Mouse (Mus musculus) embryonic facial prominence, embryonic 11.5 days (tissue): ENCODE results near the gene Rad9a. TPM values are rescaled to one million over a fixed set of nuclear protein-coding genes. Genes with fewer than 3 reads are reported as not detected.

Experiments
- ATAC-seq: fragments of 200-750 bp; cut with Nextera tagmentation; replicated peaks from 2 replicates; pipeline ENCODE4 v1.8.0; 2017; ENCODE audit warnings: low read depth; ENCODE audit not compliant: insufficient number of reproducible peaks, low FRiP score, low TSS enrichment
- DNase-seq: peaks from one replicate; pipeline ENCODE4 v3.0.0-alpha.2; 2015; ENCODE audit warnings: low spot score
- H3K27ac ChIP-seq: fragments of 300-500 bp; sonication (generic); replicated peaks from 2 replicates; pipeline ENCODE4 v1.5.1; 2014; ENCODE audit warnings: mild to moderate bottlenecking, low read depth, low read length, control low read depth
- H3K27me3 ChIP-seq: fragments of 300-500 bp; sonication (generic); 2 replicates; pipeline ENCODE4 v1.6.1; 2014; ENCODE audit warnings: mild to moderate bottlenecking, low read length, moderate library complexity, mixed read lengths; ENCODE audit not compliant: control insufficient read depth, insufficient read depth
- H3K36me3 ChIP-seq: fragments of 300-500 bp; sonication (generic); replicated peaks from 2 replicates; pipeline ENCODE4 v1.6.1; 2014; ENCODE audit warnings: low read depth, mild to moderate bottlenecking, low read length, moderate library complexity, mixed read lengths; ENCODE audit not compliant: control insufficient read depth, insufficient read depth
- H3K4me1 ChIP-seq: fragments of 300-500 bp; sonication (generic); 2 replicates; pipeline ENCODE4 v1.6.1; 2014; ENCODE audit warnings: low read length, mixed read lengths; ENCODE audit not compliant: control insufficient read depth, insufficient read depth
- H3K4me2 ChIP-seq: fragments of 300-500 bp; sonication (generic); 2 replicates; pipeline ENCODE4 v1.6.1; 2014; ENCODE audit warnings: low read depth, mild to moderate bottlenecking, control low read depth, low read length, moderate library complexity
- H3K4me3 ChIP-seq: fragments of 300-500 bp; sonication (generic); 2 replicates; pipeline ENCODE4 v1.5.1; 2014; ENCODE audit warnings: low read depth, low read length, control low read depth
- H3K9ac ChIP-seq: fragments of 300-500 bp; sonication (generic); replicated peaks from 2 replicates; pipeline ENCODE4 v1.6.1; 2014; ENCODE audit warnings: mild to moderate bottlenecking, control low read depth, low read length
- H3K9me3 ChIP-seq: fragments of 300-500 bp; sonication (generic); replicated peaks from 2 replicates; pipeline ENCODE4 v1.6.1; 2016; ENCODE audit warnings: mild to moderate bottlenecking, low read length, inconsistent platforms, mixed read lengths; ENCODE audit not compliant: control insufficient read depth
- WGBS: fragments of 180-500 bp; shearing (Covaris S2); extraction: QIAGEN DNeasy Blood & Tissue Kit; methylation state at CpG from one replicate; pipeline ENCODE4 v1.1.7; 2014; 5-methylcytosine and 5-hydroxymethylcytosine counted together
- polyA plus RNA-seq: library from polyadenylated mRNA; unstranded; fragments of >200 nt; fragmentation: Nextera tagmentation; extraction: Ambion mirVana; gene quantifications from 2 replicates; pipeline ENCODE4 v1.2.1, GENCODE M21; 2014

Rad9a gene
- polyA plus RNA-seq, 1 experiment from 2014 or later = 46.8 TPM

DNA sequence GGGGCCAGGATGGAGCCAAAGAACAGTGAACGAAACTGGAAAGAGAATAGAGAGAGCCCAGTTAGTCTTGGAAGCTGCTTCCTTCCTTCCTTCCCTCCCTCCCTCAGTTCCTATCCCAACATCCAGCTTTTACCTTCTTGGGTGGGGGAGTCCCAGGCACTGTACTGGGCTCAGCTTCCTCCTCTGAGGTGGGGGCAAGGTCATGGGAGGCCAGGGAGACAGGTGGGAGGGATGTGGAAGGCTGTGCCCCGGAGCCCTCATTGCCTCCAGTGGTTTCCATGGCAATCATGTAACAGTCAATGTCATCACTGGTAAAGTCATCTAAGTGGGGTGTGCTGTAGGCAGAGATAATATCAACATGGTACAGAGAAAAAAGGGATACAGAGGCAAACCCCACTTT is 5.4 kb downstream of the Rad9a start:
- DNase-seq = no peak
- no peak overlapping the region for H3K4me2 ChIP-seq
- no peaks in the 10 kb centered on the region for H3K9me3 ChIP-seq
- H3K27me3 ChIP-seq = no peaks in the 10 kb centered on the region
- no peak overlapping the region for H3K27ac ChIP-seq
- peaks cover 10% of the 10 kb centered on the region for H3K4me1 ChIP-seq
- peaks cover 18% of the 10 kb centered on the region for H3K36me3 ChIP-seq
- no peak for ATAC-seq
- no peak overlapping the region for H3K9ac ChIP-seq
- WGBS = 91% methylated on average over 2 of the region's 2 CpGs
- H3K4me3 ChIP-seq = no peak overlapping the region

DNA sequence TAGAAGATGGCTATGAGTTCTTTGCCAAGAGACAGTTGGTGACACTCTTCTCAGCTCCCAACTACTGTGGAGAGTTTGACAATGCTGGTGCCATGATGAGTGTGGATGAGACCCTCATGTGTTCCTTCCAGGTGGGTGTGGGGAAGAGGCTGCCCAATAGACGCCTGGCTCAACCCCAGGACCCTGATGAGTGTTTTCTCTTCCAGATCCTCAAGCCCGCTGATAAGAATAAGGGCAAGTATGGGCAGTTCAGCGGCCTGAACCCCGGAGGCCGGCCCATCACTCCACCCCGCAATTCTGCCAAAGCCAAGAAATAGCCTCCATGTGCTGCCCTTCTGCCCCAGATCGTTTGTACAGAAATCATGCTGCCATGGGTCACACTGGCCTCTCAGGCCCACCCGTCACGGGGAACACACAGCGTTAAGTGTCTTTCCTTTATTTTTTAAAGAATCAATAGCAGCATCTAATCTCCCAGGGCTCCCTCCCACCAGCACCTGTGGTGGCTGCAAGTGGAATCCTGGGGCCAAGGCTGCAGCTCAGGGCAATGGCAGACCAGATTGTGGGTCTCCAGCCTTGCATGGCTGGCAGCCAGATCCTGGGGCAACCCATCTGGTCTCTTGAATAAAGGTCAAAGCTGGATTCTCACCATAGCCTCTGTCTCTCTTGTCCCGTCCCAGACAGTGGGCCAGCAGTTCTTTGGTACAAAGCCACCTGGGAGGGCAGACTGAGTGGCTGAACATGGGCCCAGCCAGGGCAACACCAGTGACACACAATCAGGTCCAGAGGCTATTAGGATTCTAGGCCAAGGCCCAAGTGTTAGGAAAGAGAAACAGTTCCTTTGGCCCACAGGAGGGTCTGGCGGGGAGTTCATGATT is 6.4 kb downstream of the Rad9a start:
- Histone ChIP-seq H3K36me3 (peaks cover 18% of the 10 kb centered on the region), H3K27me3 (no peaks in the 10 kb centered on the region), H3K27ac (no peak overlapping the region), H3K9me3 (no peaks in the 10 kb centered on the region), H3K4me1 (peaks cover 6% of the 10 kb centered on the region), H3K9ac (no peak overlapping the region), H3K4me2 (no peak overlapping the region), H3K4me3 (no peak overlapping the region)
- 84% methylated on average over 12 of the region's 12 CpGs for WGBS
- DNase-seq (no peak), ATAC-seq (no peak)

DNA sequence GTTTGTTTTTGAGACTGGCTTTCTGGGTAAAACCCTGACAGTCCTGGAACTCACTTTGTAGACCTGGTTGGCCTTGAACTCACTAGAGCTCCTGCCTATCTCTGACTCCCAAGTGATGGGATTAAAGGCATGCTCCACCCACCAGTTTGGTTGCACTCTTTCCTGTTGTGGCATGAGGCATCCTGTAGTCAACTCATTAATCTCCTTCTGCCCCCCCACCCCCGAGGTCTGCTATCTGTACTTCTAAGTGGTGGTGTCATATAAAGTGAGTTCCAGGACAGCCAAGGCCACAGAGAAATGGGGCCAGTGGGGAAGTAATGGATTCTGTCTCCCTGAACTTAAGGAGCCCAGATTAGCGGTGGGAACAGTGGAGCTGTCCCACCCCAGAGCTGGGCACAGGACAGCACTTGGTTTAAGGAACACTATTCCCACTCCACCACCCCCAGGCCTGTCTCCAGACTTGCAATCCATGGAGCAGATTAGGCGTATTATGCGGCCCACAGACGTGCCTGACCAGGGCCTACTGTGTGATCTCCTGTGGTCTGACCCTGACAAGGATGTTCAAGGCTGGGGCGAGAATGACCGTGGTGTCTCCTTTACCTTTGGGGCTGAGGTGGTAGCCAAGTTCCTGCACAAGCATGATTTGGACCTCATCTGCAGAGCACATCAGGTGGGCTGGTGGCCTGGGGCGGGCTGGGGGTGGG is 7.3 kb downstream of the Rad9a start:
- DNase-seq = no peak
- no peaks in the 10 kb centered on the region for H3K9me3 ChIP-seq
- ATAC-seq = no peak
- no peak overlapping the region for H3K4me3 ChIP-seq
- H3K4me1 ChIP-seq = peaks cover 6% of the 10 kb centered on the region
- H3K4me2 ChIP-seq = no peak overlapping the region
- H3K27ac ChIP-seq = no peak overlapping the region
- peaks cover 18% of the 10 kb centered on the region for H3K36me3 ChIP-seq
- H3K9ac ChIP-seq = no peak overlapping the region
- 89% methylated on average over 8 of the region's 8 CpGs for WGBS
- H3K27me3 ChIP-seq = no peaks in the 10 kb centered on the region

DNA sequence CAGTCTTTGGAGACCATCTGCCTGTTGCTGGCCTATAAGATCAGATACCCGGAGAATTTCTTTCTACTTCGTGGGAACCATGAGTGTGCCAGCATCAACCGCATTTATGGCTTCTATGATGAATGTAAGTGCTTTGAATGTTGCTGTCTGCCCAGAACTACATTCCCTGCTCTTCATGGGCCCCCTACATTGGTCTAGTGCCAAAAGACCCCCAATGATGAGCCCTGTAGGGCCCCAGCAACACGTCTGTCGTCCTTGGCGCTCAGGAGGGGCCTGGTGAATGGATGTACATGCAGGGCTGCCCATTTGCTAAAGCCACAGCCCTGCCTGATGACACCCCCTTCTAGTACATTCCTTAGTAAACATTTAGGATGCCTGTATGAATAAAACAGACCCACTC is 8.3 kb downstream of the Rad9a start:
- peak overlapping the region; percentile 96 for H3K9ac ChIP-seq
- 72% methylated on average over 6 of the region's 6 CpGs for WGBS
- H3K27ac ChIP-seq = no peak overlapping the region
- peaks cover 6% of the 10 kb centered on the region for H3K4me1 ChIP-seq
- H3K4me2 ChIP-seq = peak overlapping the region; percentile 58
- DNase-seq (no peak), ATAC-seq (no peak)
- peak overlapping the region; percentile 97 for H3K4me3 ChIP-seq
- no peaks in the 10 kb centered on the region for H3K9me3 ChIP-seq
- no peaks in the 10 kb centered on the region for H3K27me3 ChIP-seq
- peaks cover 18% of the 10 kb centered on the region for H3K36me3 ChIP-seq

DNA sequence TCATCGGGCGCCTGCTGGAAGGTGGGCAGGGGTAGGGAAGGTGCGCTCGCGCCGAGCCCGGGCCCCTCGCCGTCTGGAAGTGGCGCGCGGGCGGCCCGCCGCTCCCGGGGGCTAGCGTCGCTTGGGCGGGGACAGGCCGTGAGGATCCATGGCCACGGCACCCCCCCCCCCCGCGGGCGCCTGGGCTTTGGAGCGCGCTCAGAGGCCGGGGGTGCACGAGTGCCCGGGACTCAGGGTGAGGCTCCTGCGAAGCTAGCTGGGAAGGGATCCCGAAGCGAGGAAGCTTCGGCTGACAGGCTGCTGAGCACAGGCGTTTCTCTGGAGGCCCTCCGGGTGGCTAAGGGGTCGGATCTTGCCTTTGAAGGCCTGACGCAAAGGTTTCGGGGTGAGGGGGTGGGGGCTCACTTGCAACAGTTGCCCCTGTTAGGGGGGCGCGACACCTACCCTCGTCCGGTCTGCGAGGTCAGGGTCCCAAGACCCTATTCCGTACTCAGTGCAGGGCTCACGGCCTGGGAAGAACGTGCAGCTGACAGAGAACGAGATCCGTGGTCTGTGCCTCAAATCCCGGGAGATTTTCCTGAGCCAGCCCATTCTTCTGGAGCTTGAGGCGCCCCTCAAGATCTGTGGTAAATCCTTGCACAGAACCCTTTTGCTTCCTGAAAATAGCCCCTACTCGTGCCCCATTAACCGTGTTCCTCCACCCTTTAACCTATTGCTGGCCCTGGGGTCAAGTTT is 9.0 kb downstream of the Rad9a start:
- 0 out of 2 replicates have a peak, but pooled peaks have one; percentile 0 for ATAC-seq
- Histone ChIP-seq H3K4me1 (peaks cover 6% of the 10 kb centered on the region), H3K9ac (peak overlapping the region; percentile 96), H3K9me3 (no peaks in the 10 kb centered on the region), H3K36me3 (peaks cover 18% of the 10 kb centered on the region), H3K4me2 (peak overlapping the region; percentile 58), H3K27me3 (no peaks in the 10 kb centered on the region), H3K27ac (peak overlapping the region; percentile 90), H3K4me3 (peak overlapping the region; percentile 97)
- WGBS = 0% methylated on average over 47 of the region's 52 CpGs
- DNase-seq = peak; percentile 45

DNA sequence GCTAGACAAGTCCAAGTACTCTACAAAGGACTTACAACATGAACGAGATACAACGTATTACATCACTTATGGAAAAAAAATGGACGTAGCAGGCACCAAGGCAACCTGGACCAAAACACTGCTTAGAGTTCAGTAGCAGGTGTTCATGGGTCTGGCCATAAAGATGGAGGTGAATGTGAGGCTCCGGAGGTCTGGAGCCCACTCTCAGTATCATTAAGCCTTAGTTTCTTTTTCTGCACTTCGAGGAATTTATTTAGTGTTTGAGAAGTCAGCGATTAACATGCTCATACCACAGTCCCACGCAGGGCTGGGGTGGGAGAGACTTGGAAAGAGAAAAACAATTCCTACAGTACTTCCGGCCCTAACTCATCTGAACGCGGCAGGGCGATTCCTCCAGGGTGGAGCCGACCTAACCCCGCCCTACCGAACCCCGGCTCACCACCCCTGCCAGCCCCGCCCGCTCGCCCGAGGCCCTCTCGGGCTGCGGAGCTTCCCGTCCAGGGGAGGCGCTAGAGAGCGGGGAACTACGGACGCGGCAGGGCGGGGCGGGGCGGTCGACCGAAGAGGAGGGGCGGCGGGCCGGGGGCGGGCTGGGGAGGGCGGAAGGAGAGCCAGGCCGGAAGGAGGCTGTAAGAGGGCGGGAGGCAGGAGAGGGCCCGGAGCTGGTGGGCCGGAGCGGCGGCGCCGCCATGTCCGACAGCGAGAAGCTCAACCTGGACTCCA is 9.8 kb downstream of the Rad9a start, which contains the start of gene Ppp1ca:
Gene Ppp1ca, plus strand, starts transcription at position 538 of the 723 bp plus-strand sequence.
- Histone ChIP-seq H3K9me3 (no peaks in the 10 kb centered on the region), H3K27me3 (no peaks in the 10 kb centered on the region), H3K27ac (peak within 1 kb of the TSS; percentile 90), H3K4me1 (peaks cover 6% of the 10 kb centered on the region), H3K4me2 (peak within 1 kb of the TSS; percentile 58), H3K4me3 (peak within 1 kb of the TSS; percentile 97), H3K36me3 (peaks cover 18% of the 10 kb centered on the region), H3K9ac (peak within 1 kb of the TSS; percentile 96)
- peak; percentile 96 for DNase-seq
- peak; percentile 88 for ATAC-seq
- WGBS = 7% methylated on average over 38 of the region's 47 CpGs

DNA sequence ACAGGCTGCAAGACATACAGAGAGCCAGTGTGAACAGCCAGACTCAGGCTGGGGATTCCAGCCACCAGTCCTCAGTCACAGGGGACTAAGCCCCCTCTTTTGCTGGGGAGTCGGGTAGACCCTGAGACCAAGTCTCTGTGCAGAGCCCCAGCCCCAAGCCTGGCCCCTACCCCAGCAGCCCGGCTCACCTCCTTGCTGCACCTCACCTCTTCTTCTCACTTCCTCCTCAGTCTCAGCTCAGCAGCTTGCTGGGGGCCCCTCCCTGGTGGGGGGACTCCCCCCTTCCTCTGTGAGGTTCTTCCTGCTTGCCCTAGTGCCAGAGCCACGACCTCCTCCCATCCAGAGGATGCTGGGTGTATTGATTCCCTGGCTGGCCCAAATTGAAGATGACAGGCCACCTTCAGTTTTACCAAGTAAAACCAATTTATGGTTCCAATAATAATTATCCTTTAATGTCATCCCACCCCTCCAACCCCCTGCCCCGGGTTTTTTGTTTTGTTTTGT is 10.6 kb downstream of the Rad9a start, which contains the start of gene Tbc1d10c:
Gene Tbc1d10c, minus strand, starts transcription at position 454 of the 504 bp plus-strand sequence.
- no peak for DNase-seq

More for the DNA sequence above, 10.6 kb downstream of the Rad9a start, which contains the start of gene Tbc1d10c:
- no peak for ATAC-seq
- peak within 1 kb of the TSS; percentile 97 for H3K4me3 ChIP-seq
- H3K27ac ChIP-seq = peak within 1 kb of the TSS; percentile 90
- peaks cover 13% of the 10 kb centered on the region for H3K36me3 ChIP-seq
- H3K4me2 ChIP-seq = peak within 1 kb of the TSS; percentile 58
- H3K9me3 ChIP-seq = no peaks in the 10 kb centered on the region
- no peaks in the 10 kb centered on the region for H3K27me3 ChIP-seq
- WGBS = 67% methylated on average over 4 of the region's 4 CpGs
- H3K4me1 ChIP-seq = peaks cover 3% of the 10 kb centered on the region
- H3K9ac ChIP-seq = peak within 1 kb of the TSS; percentile 96
